Mouse (Mus musculus): ENCODE measurements around the gene Cacna1d. TPM values are rescaled to one million over a fixed set of nuclear protein-coding genes. Genes with fewer than 3 reads are reported as not detected.

The Cacna1d gene
- polyA plus RNA-seq (2014; fragmentation: Illumina TruSeq; extraction: RNeasy Lipid Tissue Mini Kit (QIAGEN cat#74804); ENCODE audit: insufficient read depth, low read depth, low replicate concordance) = 7.0 TPM

DNA sequence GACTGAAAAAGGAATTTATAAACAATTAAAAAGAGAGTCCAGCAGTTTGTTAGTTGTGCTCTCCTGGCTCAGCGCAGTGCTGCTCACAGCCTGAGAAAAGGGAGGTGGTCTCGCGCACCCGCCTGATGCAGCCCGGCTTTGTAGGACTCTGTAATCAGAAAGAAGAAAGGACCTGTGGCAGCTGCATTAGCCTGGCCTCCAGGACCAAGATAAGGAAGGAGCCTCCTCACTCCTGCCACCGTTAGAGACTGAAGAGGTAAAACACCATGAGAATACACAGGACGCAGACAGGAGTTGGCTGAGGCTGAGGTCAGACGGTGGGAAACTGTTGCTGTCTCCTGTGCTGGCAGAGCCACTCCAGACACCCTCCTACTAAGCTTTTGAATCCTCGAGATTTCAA is at the start of gene Cacna1d:
TSS of gene Cacna1d (minus strand) at position 114 of the 400 bp plus-strand sequence.

DNA sequence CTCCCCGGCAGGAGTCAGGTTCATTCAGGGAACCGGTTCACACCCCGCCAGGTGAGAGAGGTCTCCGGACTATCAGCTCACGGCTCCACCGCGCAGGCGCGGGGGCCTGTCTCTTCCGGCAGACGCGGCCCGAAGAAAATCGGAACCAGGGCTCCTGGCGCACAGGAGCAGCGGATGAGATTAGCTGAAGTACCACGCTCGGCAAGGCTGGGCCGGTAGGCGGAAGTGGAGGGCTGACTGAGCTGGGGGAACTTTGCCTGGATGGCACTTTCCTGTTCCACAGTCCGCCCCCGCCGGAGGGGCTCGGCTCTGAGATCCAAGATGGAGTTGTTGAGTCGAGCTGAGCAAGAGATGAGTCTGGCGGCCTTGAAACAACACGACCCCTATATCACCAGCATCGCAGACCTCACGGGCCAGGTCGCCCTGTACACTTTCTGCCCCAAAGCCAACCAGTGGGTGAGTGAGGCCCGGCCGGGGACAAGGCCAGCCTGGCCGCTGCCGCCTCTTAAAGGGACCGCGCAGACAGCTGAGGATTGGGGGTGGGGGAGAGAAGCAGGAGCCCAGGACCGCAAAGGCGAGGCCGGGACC is 11.8 kb downstream of the Cacna1d start, which contains the start of gene Dcp1a:
TSS of gene Dcp1a (plus strand) at position 175 of the 588 bp plus-strand sequence.

DNA sequence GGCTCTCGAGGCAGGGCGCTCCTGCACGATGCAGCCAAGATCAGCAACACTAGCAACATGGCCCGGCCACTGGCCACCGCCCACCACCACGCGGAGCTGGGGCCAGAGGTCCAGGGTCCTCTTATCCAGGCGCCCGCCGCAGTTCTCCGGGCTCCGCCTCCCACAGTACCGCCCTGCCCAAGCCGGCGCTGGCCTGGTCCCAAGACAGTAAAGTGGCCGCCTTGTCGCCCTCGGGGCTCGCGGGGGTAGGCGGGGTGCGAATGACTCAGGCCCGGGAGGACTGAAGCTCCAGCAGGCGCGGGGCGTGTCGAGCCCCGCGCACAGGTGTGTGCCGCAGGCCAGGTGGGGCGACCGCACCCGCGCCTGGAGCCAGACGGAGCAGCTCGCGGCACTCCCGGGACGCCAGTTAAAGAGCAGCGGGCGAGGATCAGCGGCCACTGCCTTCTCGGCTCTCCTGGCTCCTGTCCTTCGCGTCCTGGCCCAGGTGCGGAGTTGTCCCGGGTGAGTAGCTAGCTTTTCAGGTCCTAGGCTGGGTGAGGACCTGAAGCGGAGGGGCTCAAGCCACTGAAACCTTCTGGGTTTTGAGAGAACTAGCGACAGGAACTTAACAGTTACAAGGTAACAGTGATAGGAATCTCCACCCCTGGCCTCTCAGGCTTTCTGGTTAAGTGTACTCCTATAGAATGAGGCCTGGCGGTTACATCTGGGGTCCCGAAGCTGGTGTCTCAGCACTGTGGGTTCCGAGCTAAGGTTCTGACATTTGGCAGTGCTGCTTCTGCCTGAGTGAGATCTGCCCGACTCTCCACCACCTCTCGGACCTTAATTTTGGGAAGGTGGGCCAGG is 482.3 kb downstream of the Cacna1d start, which contains the start of the genes Il17rb and Chdh:
TSS of gene Il17rb (minus strand) at position 164 of the 843 bp plus-strand sequence.
TSS of gene Chdh (plus strand) at position 291 of the 843 bp plus-strand sequence.

Other genes with a start within 250 kb of the Cacna1d start
- 6.4 TPM for gene Dcp1a, start 11.9 kb downstream of the Cacna1d start, polyA plus RNA-seq (2014; fragmentation: Illumina TruSeq; extraction: RNeasy Lipid Tissue Mini Kit (QIAGEN cat#74804); ENCODE audit: insufficient read depth, low read depth, low replicate concordance)
- 158 TPM for gene Tkt, start 56.9 kb upstream of the Cacna1d start, polyA plus RNA-seq (2014; fragmentation: Illumina TruSeq; extraction: RNeasy Lipid Tissue Mini Kit (QIAGEN cat#74804); ENCODE audit: insufficient read depth, low read depth, low replicate concordance)
- 50.1 TPM for gene Prkcd, start 134.8 kb upstream of the Cacna1d start, polyA plus RNA-seq (2014; fragmentation: Illumina TruSeq; extraction: RNeasy Lipid Tissue Mini Kit (QIAGEN cat#74804); ENCODE audit: insufficient read depth, low read depth, low replicate concordance)
- gene Rft1, start 162.9 kb upstream of the Cacna1d start, polyA plus RNA-seq (2014; fragmentation: Illumina TruSeq; extraction: RNeasy Lipid Tissue Mini Kit (QIAGEN cat#74804); ENCODE audit: insufficient read depth, low read depth, low replicate concordance) = 8.4 TPM
- 2.6 TPM for gene Sfmbt1, start 223.4 kb upstream of the Cacna1d start, polyA plus RNA-seq (2014; fragmentation: Illumina TruSeq; extraction: RNeasy Lipid Tissue Mini Kit (QIAGEN cat#74804); ENCODE audit: insufficient read depth, low read depth, low replicate concordance)

Measured in lung, adult 10 weeks (tissue).